Mouse (Mus musculus) heart, postnatal 0 days (tissue): ENCODE results near the gene Olfr2. TPM values are rescaled to one million over a fixed set of nuclear protein-coding genes. Genes with fewer than 3 reads are reported as not detected.

Experiments used
- ATAC-seq: fragments of 200-750 bp; cut with Nextera tagmentation; 2 replicates; pipeline ENCODE4 v1.8.0; 2017; ENCODE audit warnings: low read depth, moderate number of reproducible peaks, moderate library complexity; ENCODE audit not compliant: insufficient read depth
- DNase-seq: peaks from one replicate; pipeline ENCODE4 v3.0.0-alpha.2; 2016; ENCODE audit warnings: low spot score
- H3K27ac ChIP-seq: fragments of 300-500 bp; sonication (generic); 2 replicates; pipeline ENCODE4 v1.5.1; 2014; ENCODE audit warnings: low read depth, mild to moderate bottlenecking
- H3K27me3 ChIP-seq: fragments of 300-500 bp; sonication (generic); 2 replicates; pipeline ENCODE4 v1.6.1; 2014; ENCODE audit warnings: low read length, mixed read lengths; ENCODE audit not compliant: control insufficient read depth, insufficient read depth
- H3K36me3 ChIP-seq: fragments of 300-500 bp; sonication (generic); replicated peaks from 2 replicates; pipeline ENCODE4 v1.6.1; 2014; ENCODE audit warnings: low read length, mixed read lengths; ENCODE audit not compliant: control insufficient read depth, insufficient read depth
- H3K4me1 ChIP-seq: fragments of 300-500 bp; sonication (generic); 2 replicates; pipeline ENCODE4 v1.6.1; 2014; ENCODE audit warnings: antibody characterized with exemption; ENCODE audit not compliant: control insufficient read depth, insufficient read depth
- H3K4me2 ChIP-seq: fragments of 300-500 bp; sonication (generic); 2 replicates; pipeline ENCODE4 v1.6.1; 2014; ENCODE audit warnings: low read depth, mild to moderate bottlenecking, low read length, moderate library complexity
- H3K4me3 ChIP-seq: fragments of 300-500 bp; sonication (generic); 2 replicates; pipeline ENCODE4 v1.5.1; 2014; ENCODE audit warnings: low read depth, low read length
- H3K9ac ChIP-seq: fragments of 300-500 bp; sonication (generic); replicated peaks from 2 replicates; pipeline ENCODE4 v1.6.1; 2014; ENCODE audit warnings: low read depth, low read length, mixed read lengths
- H3K9me3 ChIP-seq: fragments of 300-500 bp; sonication (generic); replicated peaks from 2 replicates; pipeline ENCODE4 v1.6.1; 2016; ENCODE audit warnings: low read length; ENCODE audit not compliant: control insufficient read depth
- CTCF ChIP-seq: IDR thresholded peaks from 2 replicates; pipeline ENCODE4 v1.5.1; 2016; ENCODE audit warnings: antibody characterized with exemption, control low read depth, low read depth
- EP300 ChIP-seq: IDR thresholded peaks from 2 replicates; pipeline ENCODE4 v1.6.1; 2016; ENCODE audit warnings: antibody characterized with exemption, low read depth
- WGBS: fragments of 180-500 bp; shearing (Covaris S2); extraction: QIAGEN DNeasy Blood & Tissue Kit; methylation state at CpG from one replicate; pipeline ENCODE4 v1.1.7; 2014; 5-methylcytosine and 5-hydroxymethylcytosine counted together
- polyA plus RNA-seq: library from polyadenylated mRNA; unstranded; fragments of >200 nt; fragmentation: Nextera tagmentation; extraction: Ambion mirVana; gene quantifications from 2 replicates; pipeline ENCODE4 v1.2.1, GENCODE M21; 2015
- total RNA-seq: library from RNA; depleted of rRNA; stranded (reverse); fragments of >200 nt; gene quantifications from 2 replicates; pipeline ENCODE4 v1.2.3, GENCODE M21; 2014; ENCODE audit warnings: low replicate concordance; rRNA removed

Gene Olfr2
- total and polyA plus RNA-seq, 2 experiments from 2014 or later, result not detected

GRCm38 (mm10) chr7:106963837-106964236 lies 42.0 kb downstream of the Olfr2 start, which contains the start of gene Olfr6:
Olfr6 (minus strand) TSS chr7:106963937.
- Histone ChIP-seq H3K9me3 (peaks cover 4% of the 10 kb centered on the region; the same call in 1 of the 2 replicates), H3K4me1 (no peaks in the 10 kb centered on the region), H3K36me3 (no peaks in the 10 kb centered on the region), H3K4me2 (no peak within 1 kb of the TSS), H3K4me3 (no peak within 1 kb of the TSS), H3K27ac (no peak within 1 kb of the TSS), H3K9ac (no peak within 1 kb of the TSS), H3K27me3 (no peaks in the 10 kb centered on the region)
- ATAC-seq, result no peak
- DNase-seq, result no peak
- TF ChIP-seq CTCF (no peak), EP300 (no peak)
- WGBS, result 75% methylated on average over 1 of the region's 1 CpGs

DNA sequence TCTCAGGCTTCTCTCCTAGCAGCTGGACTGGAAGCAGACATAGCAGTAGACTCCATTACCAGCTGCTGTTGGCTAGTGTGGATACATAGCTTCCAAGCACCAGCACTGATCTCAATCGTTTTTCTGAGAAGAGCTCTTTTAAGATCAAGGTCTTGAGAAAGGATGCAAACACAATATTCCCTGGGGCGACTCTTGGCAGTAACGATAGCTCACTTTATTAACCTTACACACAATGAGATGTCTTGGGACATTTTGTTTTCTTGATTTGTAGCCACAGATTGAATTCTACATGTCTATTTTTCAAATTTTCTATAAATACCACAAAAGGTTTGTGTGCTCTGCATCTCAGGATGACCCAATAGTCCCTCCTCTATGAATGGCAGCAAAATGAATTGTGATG lies 57.7 kb downstream of the Olfr2 start, which contains the start of gene Olfr710:
TSS of gene Olfr710 (minus strand) at position 101 of the 400 bp plus-strand sequence.
- H3K4me1 ChIP-seq, result no peaks in the 10 kb centered on the region
- no peak within 1 kb of the TSS for H3K4me2 ChIP-seq
- H3K27ac ChIP-seq, result no peak within 1 kb of the TSS
- ATAC-seq (no peak), DNase-seq (no peak)
- no peaks in the 10 kb centered on the region for H3K36me3 ChIP-seq
- no peak for TF ChIP-seq CTCF
- no peak for TF ChIP-seq EP300
- H3K4me3 ChIP-seq, result no peak within 1 kb of the TSS
- no peak within 1 kb of the TSS for H3K9ac ChIP-seq
- no peaks in the 10 kb centered on the region for H3K9me3 ChIP-seq
- 64% methylated on average over 3 of the region's 3 CpGs for WGBS
- H3K27me3 ChIP-seq, result no peaks in the 10 kb centered on the region

Other genes with a start within 250 kb of the Olfr2 start
- not detected in 2 replicates for gene Olfr699, start 212.9 kb downstream of the Olfr2 start, total RNA-seq
- gene Olfr699, start 212.9 kb downstream of the Olfr2 start, polyA plus RNA-seq, result not detected in 2 replicates
- gene Olfr700, start 197.2 kb downstream of the Olfr2 start, total RNA-seq, result not detected in 2 replicates
- gene Olfr700, start 197.2 kb downstream of the Olfr2 start, polyA plus RNA-seq, result not detected in 2 replicates
- not detected in 2 replicates for gene Olfr701, start 191.9 kb downstream of the Olfr2 start, total RNA-seq
- not detected in 2 replicates for gene Olfr701, start 191.9 kb downstream of the Olfr2 start, polyA plus RNA-seq
- gene Olfr702, start 172.2 kb downstream of the Olfr2 start, total RNA-seq, result not detected in 2 replicates
- gene Olfr702, start 172.2 kb downstream of the Olfr2 start, polyA plus RNA-seq, result not detected in 2 replicates
- gene Olfr703, start 162.7 kb downstream of the Olfr2 start, total RNA-seq, result not detected in 2 replicates
- not detected in 2 replicates for gene Olfr703, start 162.7 kb downstream of the Olfr2 start, polyA plus RNA-seq
- gene Olfr704, start 142.9 kb downstream of the Olfr2 start, total RNA-seq, result not detected in 2 replicates
- gene Olfr704, start 142.9 kb downstream of the Olfr2 start, polyA plus RNA-seq, result not detected in 2 replicates
- gene Olfr705, start 129.2 kb downstream of the Olfr2 start, total RNA-seq, result not detected in 2 replicates
- gene Olfr705, start 129.2 kb downstream of the Olfr2 start, polyA plus RNA-seq, result not detected in 2 replicates
- gene Olfr706, start 117.9 kb downstream of the Olfr2 start, total RNA-seq, result not detected in 2 replicates
- not detected in 2 replicates for gene Olfr706, start 117.9 kb downstream of the Olfr2 start, polyA plus RNA-seq
- gene Olfr707, start 104.8 kb downstream of the Olfr2 start, total RNA-seq, result not detected in 2 replicates
- not detected in 2 replicates for gene Olfr707, start 104.8 kb downstream of the Olfr2 start, polyA plus RNA-seq
- gene Olfr1532-ps1, start 98.1 kb downstream of the Olfr2 start, total RNA-seq, result not detected in 2 replicates
- not detected in 2 replicates for gene Olfr1532-ps1, start 98.1 kb downstream of the Olfr2 start, polyA plus RNA-seq
- not detected in 2 replicates for gene Olfr709-ps1, start 73.9 kb downstream of the Olfr2 start, total RNA-seq
- gene Olfr709-ps1, start 73.9 kb downstream of the Olfr2 start, polyA plus RNA-seq, result not detected in 2 replicates
- not detected in 2 replicates for gene Olfr710, start 57.8 kb downstream of the Olfr2 start, total RNA-seq
- gene Olfr710, start 57.8 kb downstream of the Olfr2 start, polyA plus RNA-seq, result not detected in 2 replicates
- gene Olfr6, start 42.1 kb downstream of the Olfr2 start, total RNA-seq, result not detected in 2 replicates
- gene Olfr6, start 42.1 kb downstream of the Olfr2 start, polyA plus RNA-seq, result not detected in 2 replicates
- not detected in 2 replicates for gene Olfr711, start 30.6 kb downstream of the Olfr2 start, total RNA-seq
- gene Olfr711, start 30.6 kb downstream of the Olfr2 start, polyA plus RNA-seq, result not detected in 2 replicates
- not detected in 2 replicates for gene Olfr713, start 25.1 kb upstream of the Olfr2 start, total RNA-seq
- gene Olfr713, start 25.1 kb upstream of the Olfr2 start, polyA plus RNA-seq, result not detected in 2 replicates
- gene Olfr714, start 64.9 kb upstream of the Olfr2 start, total RNA-seq, result not detected in 2 replicates
- gene Olfr714, start 64.9 kb upstream of the Olfr2 start, polyA plus RNA-seq, result not detected in 2 replicates
- gene Olfr17, start 87.1 kb upstream of the Olfr2 start, total RNA-seq, result not detected in 2 replicates
- gene Olfr17, start 87.1 kb upstream of the Olfr2 start, polyA plus RNA-seq, result not detected in 2 replicates
- gene Olfr715b, start 104.3 kb upstream of the Olfr2 start, total RNA-seq, result not detected in 2 replicates
- gene Olfr715b, start 104.3 kb upstream of the Olfr2 start, polyA plus RNA-seq, result not detected in 2 replicates
- gene Olfr715, start 125.0 kb upstream of the Olfr2 start, total RNA-seq, result not detected in 2 replicates
- not detected in 2 replicates for gene Olfr715, start 125.0 kb upstream of the Olfr2 start, polyA plus RNA-seq
- not detected in 2 replicates for gene Olfr716, start 132.3 kb upstream of the Olfr2 start, total RNA-seq
- gene Olfr716, start 132.3 kb upstream of the Olfr2 start, polyA plus RNA-seq, result not detected in 2 replicates
- gene Nlrp14, start 160.9 kb upstream of the Olfr2 start, total RNA-seq, result not detected in 2 replicates
- not detected in 2 replicates for gene Nlrp14, start 160.9 kb upstream of the Olfr2 start, polyA plus RNA-seq
- gene Rbmxl2, start 203.4 kb upstream of the Olfr2 start, total RNA-seq, result not detected in 2 replicates
- not detected in 2 replicates for gene Rbmxl2, start 203.4 kb upstream of the Olfr2 start, polyA plus RNA-seq